ENCODE assay signal across 10 mouse cellular contexts in genomic region chr7:141230570-141230969, GRCm38 (mm10). TPM values are rescaled to one million over a fixed set of nuclear protein-coding genes. Genes with fewer than 3 reads are reported as not detected.
A peak's percentile ranks its signal among the peaks of the same experiment; 100 is the strongest.
DNase-seq lines count a peak whose midpoint lies in the region; ATAC-seq and TF ChIP-seq lines count a peak whose summit lies in the region.
"Had no signal": no experiment of that assay in that cellular context is flagged by ENCODE, and none has a peak within 500 bp of the region (broad histone marks: within the 10 kb centered on the region; RNA-seq: fewer than 3 reads in every experiment).

No protein-coding gene starts in this region.

- H3K4me2 ChIP-seq in hindbrain, embryonic 13.5 days: peak overlapping the region; percentile 86
- no peak overlapping the region; the same call in 1 of the 2 replicates for H3K4me2 ChIP-seq in hindbrain, postnatal 0 days (ENCODE audit: low read depth, low read length)
- H3K4me2 ChIP-seq in limb, embryonic 12.5 days: peak overlapping the region; percentile 7

- TF ChIP-seq POLR2A in thymus, adult 2 months (IDR thresholded peaks at IDR 0.05; ENCODE audit: control insufficient read depth, extremely low read depth, insufficient read depth, low read length, poor library complexity): no peak

- no peak for ATAC-seq in hindbrain, embryonic 13.5 days (ENCODE audit: low FRiP score)
- no peak for ATAC-seq in hindbrain, postnatal 0 days
- ATAC-seq in limb, embryonic 12.5 days (ENCODE audit: insufficient number of reproducible peaks, insufficient read depth, low FRiP score, low TSS enrichment, low read depth): no peak

- no peak for TF ChIP-seq CTCF in hindbrain, postnatal 0 days (IDR thresholded peaks at IDR 0.05; ENCODE audit: low read depth)
- TF ChIP-seq CTCF in thymus, adult 2 months (IDR thresholded peaks at IDR 0.05; ENCODE audit: borderline replicate concordance, control insufficient read depth, extremely low read depth, insufficient read depth, low read length, poor library complexity): no peak

- peaks cover 49% of the 10 kb centered on the region for H3K36me3 ChIP-seq in hindbrain, embryonic 13.5 days
- H3K36me3 ChIP-seq in hindbrain, postnatal 0 days (ENCODE audit: insufficient read depth, low read length): peaks cover 29% of the 10 kb centered on the region
- peaks cover 29% of the 10 kb centered on the region for H3K36me3 ChIP-seq in thymus, adult 2 months (ENCODE audit: control insufficient read depth, insufficient read depth, low read length)
- peaks cover 51% of the 10 kb centered on the region for H3K36me3 ChIP-seq in limb, embryonic 12.5 days

- no peak overlapping the region for H3K27ac ChIP-seq in hindbrain, embryonic 13.5 days
- H3K27ac ChIP-seq in hindbrain, postnatal 0 days: no peak overlapping the region
- H3K27ac ChIP-seq in thymus, adult 2 months (ENCODE audit: control insufficient read depth, insufficient read depth, low read length): peak overlapping the region; percentile 44; the same call in 1 of the 2 replicates
- H3K27ac ChIP-seq in limb, embryonic 12.5 days: no peak overlapping the region

- DNase-seq in hindbrain, postnatal 0 days (ENCODE audit: low spot score): no peak
- no peak for DNase-seq in thymus, adult 2 months
- DNase-seq in thymus, postnatal 14 days: no peak
- no peak for DNase-seq in embryo, embryonic 10.5 days (ENCODE audit: low spot score)
- DNase-seq in urinary bladder, postnatal 10 days (ENCODE audit: low spot score): no peak
- DNase-seq: adrenal gland, postnatal 36 days; lung, postnatal 14 days had no signal

- H3K9ac ChIP-seq in hindbrain, embryonic 13.5 days: peak overlapping the region; percentile 39
- no peak overlapping the region for H3K9ac ChIP-seq in hindbrain, postnatal 0 days (replicated peaks; ENCODE audit: low read length)
- H3K9ac ChIP-seq in limb, embryonic 12.5 days (replicated peaks): 0 out of 2 replicates have a peak overlapping the region, but pooled peaks have one; percentile 4

- 94% methylated on average over 4 of the region's 4 CpGs for WGBS in hindbrain, embryonic 13.5 days
- WGBS in hindbrain, postnatal 0 days: 96% methylated on average over 4 of the region's 4 CpGs
- WGBS in thymus, adult 2 months: 97% methylated on average over 4 of the region's 4 CpGs
- WGBS in limb, embryonic 12.5 days: 92% methylated on average over 4 of the region's 4 CpGs

- peaks cover 24% of the 10 kb centered on the region for H3K4me1 ChIP-seq in hindbrain, embryonic 13.5 days (replicated peaks)
- H3K4me1 ChIP-seq in hindbrain, postnatal 0 days (ENCODE audit: insufficient read depth, low read length): peaks cover 9% of the 10 kb centered on the region
- peaks cover 20% of the 10 kb centered on the region for H3K4me1 ChIP-seq in thymus, adult 2 months (replicated peaks; ENCODE audit: control insufficient read depth, insufficient read depth, low read length)
- peaks cover 15% of the 10 kb centered on the region for H3K4me1 ChIP-seq in limb, embryonic 12.5 days (replicated peaks)

- H3K27me3 ChIP-seq in hindbrain, embryonic 13.5 days: no peaks in the 10 kb centered on the region
- no peaks in the 10 kb centered on the region for H3K27me3 ChIP-seq in hindbrain, postnatal 0 days (ENCODE audit: insufficient read depth, low read length)
- H3K27me3 ChIP-seq in thymus, adult 2 months (ENCODE audit: control insufficient read depth, insufficient read depth, low read length): no peaks in the 10 kb centered on the region
- H3K27me3 ChIP-seq in limb, embryonic 12.5 days: no peaks in the 10 kb centered on the region

- H3K4me3 ChIP-seq in hindbrain, embryonic 13.5 days: peak overlapping the region; percentile 2; the same call in 1 of the 2 replicates
- no peak overlapping the region for H3K4me3 ChIP-seq in hindbrain, postnatal 0 days (ENCODE audit: low read length)
- no peak overlapping the region for H3K4me3 ChIP-seq in thymus, adult 2 months (ENCODE audit: control insufficient read depth, insufficient read depth, low read length)
- H3K4me3 ChIP-seq in limb, embryonic 12.5 days (replicated peaks): no peak overlapping the region

- H3K9me3 ChIP-seq in hindbrain, embryonic 13.5 days: no peaks in the 10 kb centered on the region
- no peaks in the 10 kb centered on the region for H3K9me3 ChIP-seq in hindbrain, postnatal 0 days (ENCODE audit: low read length)
- H3K9me3 ChIP-seq in limb, embryonic 12.5 days: no peaks in the 10 kb centered on the region

RNA-seq across cellular contexts. Expression of gene Phrf1, which starts 2.0 kb away (rescaled TPM):
- 77.1 and 78.9 TPM in 2 replicates for polyA plus RNA-seq in hindbrain, embryonic 13.5 days (2015; fragmentation: Nextera tagmentation; extraction: Ambion mirVana)
- 52.2 and 56.4 TPM in 2 replicates for total RNA-seq in hindbrain, postnatal 0 days (2014; rRNA removed)
- polyA plus RNA-seq in hindbrain, postnatal 0 days (2015; fragmentation: Nextera tagmentation; extraction: Ambion mirVana): 35.6 and 38.0 TPM in 2 replicates
- polyA plus RNA-seq in thymus, adult 2 months (2012; rRNA removed): 64.1 and 80.2 TPM in 2 replicates
- polyA plus RNA-seq in limb, embryonic 12.5 days (2016; fragmentation: Nextera tagmentation; extraction: Ambion mirVana): 95.8 and 102 TPM in 2 replicates

RNA-seq across cellular contexts. Expression of gene Rassf7, which starts 14.9 kb away (rescaled TPM):
- 27.4 and 32.9 TPM in 2 replicates for polyA plus RNA-seq in hindbrain, embryonic 13.5 days (2015; fragmentation: Nextera tagmentation; extraction: Ambion mirVana)
- 24.5 and 35.7 TPM in 2 replicates for total RNA-seq in hindbrain, postnatal 0 days (2014; rRNA removed)
- polyA plus RNA-seq in hindbrain, postnatal 0 days (2015; fragmentation: Nextera tagmentation; extraction: Ambion mirVana): 19.6 and 23.3 TPM in 2 replicates
- 29.8 TPM in 2 replicates for polyA plus RNA-seq in thymus, adult 2 months (2012; rRNA removed)
- 39.1 and 43.7 TPM in 2 replicates for polyA plus RNA-seq in limb, embryonic 12.5 days (2016; fragmentation: Nextera tagmentation; extraction: Ambion mirVana)

RNA-seq across cellular contexts. Expression of gene Lmntd2, which starts 16.7 kb away (rescaled TPM):
- polyA plus RNA-seq in hindbrain, embryonic 13.5 days (2015; fragmentation: Nextera tagmentation; extraction: Ambion mirVana): 1.2 and 1.8 TPM in 2 replicates
- total RNA-seq in hindbrain, postnatal 0 days (2014; rRNA removed): 0.14 TPM in 1 of 2 replicates, not detected in the other
- polyA plus RNA-seq in hindbrain, postnatal 0 days (2015; fragmentation: Nextera tagmentation; extraction: Ambion mirVana): 0.29 and 0.40 TPM in 2 replicates
- 4.6 and 5.5 TPM in 2 replicates for polyA plus RNA-seq in thymus, adult 2 months (2012; rRNA removed)
- 4.2 and 5.2 TPM in 2 replicates for polyA plus RNA-seq in limb, embryonic 12.5 days (2016; fragmentation: Nextera tagmentation; extraction: Ambion mirVana)
- total RNA-seq: left cerebral cortex, adult 18-20 months had no signal

RNA-seq across cellular contexts. Expression of gene Irf7, which starts 35.7 kb away (rescaled TPM):
- polyA plus RNA-seq in hindbrain, embryonic 13.5 days (2015; fragmentation: Nextera tagmentation; extraction: Ambion mirVana): 1.2 and 1.3 TPM in 2 replicates
- total RNA-seq in hindbrain, postnatal 0 days (2014; rRNA removed): 3.9 and 7.0 TPM in 2 replicates
- polyA plus RNA-seq in hindbrain, postnatal 0 days (2015; fragmentation: Nextera tagmentation; extraction: Ambion mirVana): 3.3 and 5.5 TPM in 2 replicates
- 219 and 278 TPM in 2 replicates for polyA plus RNA-seq in thymus, adult 2 months (2012; rRNA removed)
- 0.51 and 1.0 TPM in 2 replicates for polyA plus RNA-seq in limb, embryonic 12.5 days (2016; fragmentation: Nextera tagmentation; extraction: Ambion mirVana)

RNA-seq across cellular contexts. Expression of gene Lrrc56, which starts 36.6 kb away (rescaled TPM):
- 10.3 and 11.2 TPM in 2 replicates for polyA plus RNA-seq in hindbrain, embryonic 13.5 days (2015; fragmentation: Nextera tagmentation; extraction: Ambion mirVana)
- total RNA-seq in hindbrain, postnatal 0 days (2014; rRNA removed): 9.5 and 19.7 TPM in 2 replicates
- 5.7 and 7.2 TPM in 2 replicates for polyA plus RNA-seq in hindbrain, postnatal 0 days (2015; fragmentation: Nextera tagmentation; extraction: Ambion mirVana)
- 7.1 and 7.4 TPM in 2 replicates for polyA plus RNA-seq in thymus, adult 2 months (2012; rRNA removed)
- polyA plus RNA-seq in limb, embryonic 12.5 days (2016; fragmentation: Nextera tagmentation; extraction: Ambion mirVana): 17.0 and 19.0 TPM in 2 replicates
